Mouse (Mus musculus) G1E (cell line): Measurements from ENCODE around the gene Nfatc2.

Experiments
- CTCF ChIP-seq: IDR thresholded peaks from 2 replicates; pipeline ENCODE4 v1.5.1; 2012; ENCODE audit warnings: low read depth, low read length, inconsistent platforms, mixed read lengths
- GATA1 ChIP-seq: IDR thresholded peaks from 2 replicates; pipeline ENCODE4 v1.6.1; 2012; ENCODE audit warnings: borderline replicate concordance, low read length, inconsistent platforms, mixed read lengths
- TAL1 ChIP-seq: conservative IDR thresholded peaks from 2 replicates; pipeline ENCODE4 v1.6.1; 2012; ENCODE audit warnings: low read depth, low read length, inconsistent platforms, mixed read lengths

GRCm38 (mm10) chr2:168591076-168591475, 10.4 kb downstream of the Nfatc2 start:
- TF ChIP-seq TAL1 (no peak), CTCF (no peak), GATA1 (no peak)
